Mouse (Mus musculus) forebrain, embryonic 14.5 days (tissue): Measurements from ENCODE around the gene Tbc1d13. TPM values are rescaled to one million over a fixed set of nuclear protein-coding genes. Genes with fewer than 3 reads are reported as not detected.
"Not testable (repeated sequence)": the region's sequence is repeated elsewhere in the genome, so short reads cannot be mapped to it uniquely, and the experiment has no call there.

Experiments
- ATAC-seq: fragments of 200-750 bp; cut with Nextera tagmentation; 2 replicates; pipeline ENCODE4 v1.8.0; 2017; ENCODE audit warnings: mild to moderate bottlenecking, moderate library complexity
- DNase-seq: peaks from one replicate; pipeline ENCODE4 v3.0.0-alpha.2; 2015; ENCODE audit warnings: low spot score
- H3K27ac ChIP-seq: fragments of 300-500 bp; sonication (generic); 2 replicates; pipeline ENCODE4 v1.5.1; 2014; ENCODE audit warnings: low read depth, mild to moderate bottlenecking, control low read depth, low read length, moderate library complexity
- H3K27me3 ChIP-seq: fragments of 300-500 bp; sonication (generic); replicated peaks from 2 replicates; pipeline ENCODE4 v1.6.1; 2014; ENCODE audit warnings: low read length, control low read depth, mixed read lengths; ENCODE audit not compliant: control insufficient read depth, insufficient read depth
- H3K36me3 ChIP-seq: fragments of 300-500 bp; sonication (generic); 2 replicates; pipeline ENCODE4 v1.6.1; 2014; ENCODE audit warnings: low read length, control low read depth; ENCODE audit not compliant: control insufficient read depth, insufficient read depth
- H3K4me1 ChIP-seq: fragments of 300-500 bp; sonication (generic); 2 replicates; pipeline ENCODE4 v1.6.1; 2014; ENCODE audit warnings: antibody characterized with exemption, low read length, control low read depth; ENCODE audit not compliant: control insufficient read depth, insufficient read depth
- H3K4me2 ChIP-seq: fragments of 300-500 bp; sonication (generic); 2 replicates; pipeline ENCODE4 v1.6.1; 2014; ENCODE audit warnings: mild to moderate bottlenecking, control low read depth, low read length
- H3K4me3 ChIP-seq: fragments of 300-500 bp; sonication (generic); 2 replicates; pipeline ENCODE4 v1.5.1; 2014; ENCODE audit warnings: low read depth, low read length, control low read depth
- H3K9ac ChIP-seq: fragments of 300-500 bp; sonication (generic); 2 replicates; pipeline ENCODE4 v1.6.1; 2014; ENCODE audit warnings: mild to moderate bottlenecking, low read length, control low read depth, moderate library complexity
- H3K9me3 ChIP-seq: fragments of 300-500 bp; sonication (generic); replicated peaks from 2 replicates; pipeline ENCODE4 v1.6.1; 2016; ENCODE audit warnings: low read length, control low read depth, mixed read lengths; ENCODE audit not compliant: control insufficient read depth
- WGBS: fragments of 180-500 bp; shearing (Covaris S2); extraction: QIAGEN DNeasy Blood & Tissue Kit; methylation state at CpG from one replicate; pipeline ENCODE4 v1.1.7; 2014; 5-methylcytosine and 5-hydroxymethylcytosine counted together
- polyA plus RNA-seq: library from polyadenylated mRNA; unstranded; fragments of >200 nt; fragmentation: Nextera tagmentation; extraction: Ambion mirVana; gene quantifications from 2 replicates; pipeline ENCODE4 v1.2.1, GENCODE M21; 2014

Tbc1d13 gene
- polyA plus RNA-seq, 1 experiment from 2014 or later = 16.4 TPM

- no peak for ATAC-seq
- H3K36me3 ChIP-seq = peaks cover 27% of the 10 kb centered on the region
- peak overlapping the region; percentile 83 for H3K9ac ChIP-seq
- no peaks in the 10 kb centered on the region for H3K27me3 ChIP-seq
- DNase-seq = no peak
- H3K4me1 ChIP-seq = peaks cover 17% of the 10 kb centered on the region
- peak overlapping the region; percentile 95 for H3K4me2 ChIP-seq
- H3K9me3 ChIP-seq = no peaks in the 10 kb centered on the region
- no peak overlapping the region for H3K27ac ChIP-seq
- H3K4me3 ChIP-seq = peak overlapping the region; percentile 83
- WGBS = 53% methylated on average over 10 of the region's 10 CpGs
These were observed 1.5 kb downstream of the Tbc1d13 start for GRCm38 (mm10) chr2:30134928-30135620.

GRCm38 (mm10) chr2:30136458-30136857 is 2.9 kb downstream of the Tbc1d13 start:
- WGBS = 90% methylated on average over 10 of the region's 10 CpGs
- DNase-seq = no peak

DNA sequence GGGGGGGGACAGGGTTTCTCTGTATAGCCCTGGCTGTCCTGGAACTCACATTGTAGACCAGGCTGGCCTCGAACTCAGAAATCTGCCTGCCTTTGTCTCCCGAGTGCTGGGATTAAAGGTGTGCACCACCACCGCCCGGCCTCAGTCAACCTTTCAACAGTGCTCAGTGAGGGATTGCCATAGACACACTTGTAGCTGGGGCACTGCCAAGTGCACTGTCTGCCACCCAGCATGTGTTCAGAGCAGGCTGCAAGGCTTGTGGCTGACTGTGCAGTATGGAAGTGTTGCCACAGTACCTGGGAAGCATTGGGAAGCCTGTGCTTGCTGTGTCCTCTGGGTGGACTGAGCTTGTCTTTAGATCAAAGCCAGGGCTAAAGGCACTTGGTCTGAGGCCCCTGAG is 6.5 kb downstream of the Tbc1d13 start:
- ATAC-seq, DNase-seq, H3K9me3 ChIP-seq, H3K4me1 ChIP-seq, H3K4me2 ChIP-seq, H3K4me3 ChIP-seq, H3K27ac ChIP-seq, H3K9ac ChIP-seq, H3K27me3 ChIP-seq: not testable (repeated sequence)
- WGBS = 89% methylated on average over 4 of the region's 4 CpGs
- peaks cover 74% of the 10 kb centered on the region for H3K36me3 ChIP-seq

More at GRCm38 (mm10) chr2:30136458-30136857, 2.9 kb downstream of the Tbc1d13 start:
- no peak for ATAC-seq
- peaks cover 41% of the 10 kb centered on the region for H3K36me3 ChIP-seq
- no peaks in the 10 kb centered on the region for H3K9me3 ChIP-seq
- H3K27ac ChIP-seq = no peak overlapping the region
- no peak overlapping the region for H3K9ac ChIP-seq
- H3K4me1 ChIP-seq = peaks cover 17% of the 10 kb centered on the region
- no peak overlapping the region for H3K4me2 ChIP-seq
- no peak overlapping the region for H3K4me3 ChIP-seq
- no peaks in the 10 kb centered on the region for H3K27me3 ChIP-seq

GRCm38 (mm10) chr2:30144436-30144835 is 10.9 kb downstream of the Tbc1d13 start:
- Histone ChIP-seq H3K27me3 (no peaks in the 10 kb centered on the region), H3K9ac (no peak overlapping the region), H3K27ac (no peak overlapping the region), H3K4me3 (no peak overlapping the region), H3K9me3 (no peaks in the 10 kb centered on the region), H3K4me1 (no peaks in the 10 kb centered on the region), H3K4me2 (no peak overlapping the region), H3K36me3 (peaks cover 91% of the 10 kb centered on the region)
- WGBS = 96% methylated on average over 4 of the region's 4 CpGs
- ATAC-seq (no peak), DNase-seq (no peak)

DNA sequence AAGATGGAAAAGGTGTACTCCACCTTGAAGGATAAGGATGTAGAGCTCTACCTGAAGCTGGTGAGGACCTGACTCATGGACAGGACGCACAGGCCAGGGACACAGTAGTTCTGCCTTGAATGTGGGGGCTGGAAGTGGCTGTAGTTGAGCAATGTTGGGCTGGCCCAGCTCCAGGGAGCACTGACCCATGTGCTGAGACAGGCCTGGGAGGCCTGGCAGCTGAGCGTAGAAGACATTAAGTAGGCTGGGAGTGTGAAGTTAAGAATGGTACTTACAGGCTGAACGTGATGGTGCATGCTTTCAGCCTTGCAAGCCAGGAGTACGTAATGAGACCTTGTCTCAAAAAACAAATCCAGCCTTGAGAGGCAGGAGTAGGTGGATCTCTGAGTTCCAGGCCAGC is 13.9 kb downstream of the Tbc1d13 start:
- Histone ChIP-seq H3K27me3 (no peaks in the 10 kb centered on the region), H3K4me2 (no peak overlapping the region), H3K4me3 (no peak overlapping the region), H3K4me1 (no peaks in the 10 kb centered on the region), H3K27ac (no peak overlapping the region), H3K36me3 (peaks cover 87% of the 10 kb centered on the region), H3K9me3 (no peaks in the 10 kb centered on the region), H3K9ac (no peak overlapping the region)
- WGBS = 97% methylated on average over 4 of the region's 4 CpGs
- no peak for ATAC-seq
- DNase-seq = no peak

- ATAC-seq (no peak), DNase-seq (no peak)
- Histone ChIP-seq H3K4me3 (no peak overlapping the region), H3K9me3 (no peaks in the 10 kb centered on the region), H3K4me1 (no peaks in the 10 kb centered on the region), H3K36me3 (peaks cover 52% of the 10 kb centered on the region), H3K27me3 (no peaks in the 10 kb centered on the region), H3K27ac (no peak overlapping the region), H3K9ac (no peak overlapping the region), H3K4me2 (no peak overlapping the region)
- 89% methylated on average over 11 of the region's 11 CpGs for WGBS
These were observed 18.3 kb downstream of the Tbc1d13 start for GRCm38 (mm10) chr2:30151840-30152239.

DNA sequence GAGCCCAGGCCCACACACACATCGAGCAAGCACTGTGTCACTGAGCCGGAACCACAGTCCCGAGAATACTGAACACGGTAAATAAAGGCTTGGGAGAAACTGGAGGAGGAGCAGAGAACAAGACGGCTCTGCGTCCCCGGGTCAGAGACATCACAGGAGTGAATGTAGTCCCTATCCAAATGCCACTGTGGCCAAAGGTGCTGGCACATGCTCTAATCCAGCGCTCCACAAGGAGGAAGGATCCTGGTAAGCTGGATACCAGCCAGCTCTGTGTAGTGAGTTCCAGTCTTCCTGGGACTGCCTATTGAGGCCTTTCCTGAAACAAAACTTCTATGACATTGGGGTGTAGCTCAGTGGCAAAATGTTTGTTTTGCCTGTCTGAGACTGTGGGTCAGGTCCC is 19.1 kb downstream of the Tbc1d13 start:
- no peak overlapping the region for H3K4me3 ChIP-seq
- H3K9ac ChIP-seq = no peak overlapping the region
- no peak overlapping the region for H3K27ac ChIP-seq
- no peak overlapping the region for H3K4me2 ChIP-seq
- WGBS = 81% methylated on average over 8 of the region's 8 CpGs
- no peak for DNase-seq
- H3K27me3 ChIP-seq = no peaks in the 10 kb centered on the region
- H3K9me3 ChIP-seq = no peaks in the 10 kb centered on the region
- peaks cover 45% of the 10 kb centered on the region for H3K36me3 ChIP-seq
- no peak for ATAC-seq
- H3K4me1 ChIP-seq = no peaks in the 10 kb centered on the region

- H3K4me2 ChIP-seq, H3K4me3 ChIP-seq, H3K27ac ChIP-seq, ATAC-seq, DNase-seq, H3K9me3 ChIP-seq, H3K36me3 ChIP-seq, H3K9ac ChIP-seq, H3K27me3 ChIP-seq, H3K4me1 ChIP-seq: not testable (repeated sequence)
- 85% methylated on average over 8 of the region's 10 CpGs for WGBS
These were observed 26.3 kb downstream of the Tbc1d13 start for GRCm38 (mm10) chr2:30159871-30160270.

- Histone ChIP-seq H3K4me1 (no peaks in the 10 kb centered on the region), H3K4me3 (no peak overlapping the region), H3K27me3 (no peaks in the 10 kb centered on the region), H3K4me2 (no peak overlapping the region), H3K9me3 (peaks cover 4% of the 10 kb centered on the region; the same call in 1 of the 2 replicates), H3K36me3 (no peaks in the 10 kb centered on the region), H3K27ac (no peak overlapping the region), H3K9ac (no peak overlapping the region)
- DNase-seq (peak; percentile 76), ATAC-seq (no peak)
These were observed 28.3 kb downstream of the Tbc1d13 start for GRCm38 (mm10) chr2:30161809-30162208.
